Mouse (Mus musculus) heart, embryonic 15.5 days (tissue): ENCODE data around the gene Rexo2. TPM values are rescaled to one million over a fixed set of nuclear protein-coding genes. Genes with fewer than 3 reads are reported as not detected.
"Not testable (repeated sequence)": the region's sequence is repeated elsewhere in the genome, so short reads cannot be mapped to it uniquely, and the experiment has no call there.

Experiments used
- ATAC-seq: fragments of 200-750 bp; cut with Nextera tagmentation; replicated peaks from 2 replicates; pipeline ENCODE4 v1.8.0; 2017; ENCODE audit warnings: low read depth, moderate TSS enrichment; ENCODE audit not compliant: insufficient number of reproducible peaks, insufficient read depth, low FRiP score
- H3K27ac ChIP-seq: fragments of 300-500 bp; sonication (generic); 2 replicates; pipeline ENCODE4 v1.5.1; 2015; ENCODE audit warnings: mild to moderate bottlenecking, inconsistent platforms
- H3K27me3 ChIP-seq: fragments of 300-500 bp; sonication (generic); 2 replicates; pipeline ENCODE4 v1.6.1; 2015; ENCODE audit warnings: inconsistent platforms
- H3K36me3 ChIP-seq: fragments of 300-500 bp; sonication (generic); 2 replicates; pipeline ENCODE4 v1.6.1; 2015; ENCODE audit warnings: mild to moderate bottlenecking, inconsistent platforms
- H3K4me1 ChIP-seq: fragments of 300-500 bp; sonication (generic); replicated peaks from 2 replicates; pipeline ENCODE4 v1.6.1; 2015; ENCODE audit warnings: inconsistent platforms
- H3K4me2 ChIP-seq: fragments of 300-500 bp; sonication (generic); 2 replicates; pipeline ENCODE4 v1.6.1; 2015; ENCODE audit warnings: inconsistent platforms, mild to moderate bottlenecking, moderate library complexity
- H3K4me3 ChIP-seq: fragments of 300-500 bp; sonication (generic); 2 replicates; pipeline ENCODE4 v1.5.1; 2015; ENCODE audit warnings: mild to moderate bottlenecking, inconsistent platforms
- H3K9ac ChIP-seq: fragments of 300-500 bp; sonication (generic); 2 replicates; pipeline ENCODE4 v1.6.1; 2015; ENCODE audit warnings: mild to moderate bottlenecking, inconsistent platforms
- H3K9me3 ChIP-seq: fragments of 300-500 bp; sonication (generic); replicated peaks from 2 replicates; pipeline ENCODE4 v1.6.1; 2016; ENCODE audit warnings: inconsistent platforms
- WGBS: fragments of 180-500 bp; shearing (Covaris S2); methylation state at CpG from one replicate; pipeline ENCODE4 v1.1.7; 2015; ENCODE audit warnings: mixed read lengths; 5-methylcytosine and 5-hydroxymethylcytosine counted together
- polyA plus RNA-seq: library from polyadenylated mRNA; unstranded; fragments of >200 nt; fragmentation: Nextera tagmentation; extraction: Ambion mirVana; gene quantifications from 2 replicates; pipeline ENCODE4 v1.2.1, GENCODE M21; 2015

The Rexo2 gene
- polyA plus RNA-seq, result 96.6 and 98.7 TPM in 2 replicates

- WGBS, result 1% methylated on average over 49 of the region's 49 CpGs
- Histone ChIP-seq H3K4me2 (peak within 1 kb of the TSS; percentile 84), H3K9me3 (no peaks in the 10 kb centered on the region), H3K27me3 (no peaks in the 10 kb centered on the region), H3K9ac (peak within 1 kb of the TSS; percentile 70), H3K36me3 (peaks cover 6% of the 10 kb centered on the region), H3K4me3 (peak within 1 kb of the TSS; percentile 72), H3K4me1 (peaks cover 11% of the 10 kb centered on the region), H3K27ac (no peak within 1 kb of the TSS)
- peak; percentile 97 for ATAC-seq
Observed at GRCm38 (mm10) chr9:48480411-48481213, at the start of gene Rexo2. Rexo2 (minus strand) TSS chr9:48480623.

- no peaks in the 10 kb centered on the region for H3K27me3 ChIP-seq
- no peaks in the 10 kb centered on the region for H3K36me3 ChIP-seq
- no peak overlapping the region for H3K9ac ChIP-seq
- WGBS, result 82% methylated on average over 4 of the region's 4 CpGs
- no peak overlapping the region for H3K4me3 ChIP-seq
- H3K27ac ChIP-seq, result no peak overlapping the region
- no peaks in the 10 kb centered on the region for H3K9me3 ChIP-seq
- no peak overlapping the region for H3K4me2 ChIP-seq
- no peak for ATAC-seq
- no peaks in the 10 kb centered on the region for H3K4me1 ChIP-seq
Observed at GRCm38 (mm10) chr9:48526520-48526919, 46.1 kb upstream of the Rexo2 start.

- Histone ChIP-seq H3K27me3 (no peaks in the 10 kb centered on the region), H3K36me3 (no peaks in the 10 kb centered on the region), H3K4me2 (no peak overlapping the region), H3K9me3 (no peaks in the 10 kb centered on the region), H3K4me1 (no peaks in the 10 kb centered on the region), H3K4me3 (no peak overlapping the region), H3K9ac (no peak overlapping the region), H3K27ac (no peak overlapping the region)
- no peak for ATAC-seq
- 3% methylated on average over 1 of the region's 1 CpGs for WGBS
Observed at GRCm38 (mm10) chr9:48525566-48525965, 45.1 kb upstream of the Rexo2 start.

GRCm38 (mm10) chr9:48520405-48520804 is 40.0 kb upstream of the Rexo2 start:
- not testable (repeated sequence) for H3K4me3 ChIP-seq, H3K4me1 ChIP-seq, ATAC-seq, H3K27ac ChIP-seq, H3K27me3 ChIP-seq, H3K9ac ChIP-seq, H3K9me3 ChIP-seq, H3K4me2 ChIP-seq, H3K36me3 ChIP-seq
- 3% methylated on average over 5 of the region's 7 CpGs for WGBS

- WGBS, result 79% methylated on average over 19 of the region's 19 CpGs
- no peak overlapping the region for H3K9ac ChIP-seq
- no peaks in the 10 kb centered on the region for H3K36me3 ChIP-seq
- H3K27me3 ChIP-seq, result no peaks in the 10 kb centered on the region
- no peak for ATAC-seq
- H3K27ac ChIP-seq, result no peak overlapping the region
- H3K4me2 ChIP-seq, result no peak overlapping the region
- no peak overlapping the region for H3K4me3 ChIP-seq
- H3K4me1 ChIP-seq, result peaks cover 12% of the 10 kb centered on the region
- no peaks in the 10 kb centered on the region for H3K9me3 ChIP-seq
Observed at GRCm38 (mm10) chr9:48517372-48518130, 37.1 kb upstream of the Rexo2 start.

- no peaks in the 10 kb centered on the region for H3K9me3 ChIP-seq
- H3K9ac ChIP-seq, result no peak overlapping the region
- H3K4me1 ChIP-seq, result peaks cover 12% of the 10 kb centered on the region
- peak overlapping the region; percentile 76 for H3K27ac ChIP-seq
- no peak overlapping the region for H3K4me2 ChIP-seq
- no peaks in the 10 kb centered on the region for H3K36me3 ChIP-seq
- no peaks in the 10 kb centered on the region for H3K27me3 ChIP-seq
- WGBS, result 81% methylated on average over 11 of the region's 11 CpGs
- no peak overlapping the region for H3K4me3 ChIP-seq
- no peak for ATAC-seq
Observed at GRCm38 (mm10) chr9:48516615-48517371, 36.4 kb upstream of the Rexo2 start.

- Histone ChIP-seq H3K4me3 (no peak overlapping the region), H3K27ac (peak overlapping the region; percentile 76), H3K36me3 (no peaks in the 10 kb centered on the region), H3K27me3 (no peaks in the 10 kb centered on the region), H3K4me2 (no peak overlapping the region), H3K9ac (no peak overlapping the region), H3K4me1 (peaks cover 12% of the 10 kb centered on the region), H3K9me3 (no peaks in the 10 kb centered on the region)
- peak; percentile 92 for ATAC-seq
- 13% methylated on average over 1 of the region's 1 CpGs for WGBS
Observed at GRCm38 (mm10) chr9:48515332-48515731, 34.9 kb upstream of the Rexo2 start.

- WGBS, result 78% methylated on average over 5 of the region's 5 CpGs
- Histone ChIP-seq H3K4me3 (no peak overlapping the region), H3K27me3 (no peaks in the 10 kb centered on the region), H3K4me2 (no peak overlapping the region), H3K9ac (no peak overlapping the region), H3K36me3 (no peaks in the 10 kb centered on the region), H3K27ac (no peak overlapping the region), H3K4me1 (peaks cover 4% of the 10 kb centered on the region; the same call in 1 of the 2 replicates), H3K9me3 (no peaks in the 10 kb centered on the region)
- ATAC-seq, result no peak
Observed at GRCm38 (mm10) chr9:48510134-48510533, 29.7 kb upstream of the Rexo2 start.

- H3K4me3 ChIP-seq, result no peak overlapping the region
- no peaks in the 10 kb centered on the region for H3K36me3 ChIP-seq
- no peaks in the 10 kb centered on the region for H3K9me3 ChIP-seq
- no peak overlapping the region for H3K27ac ChIP-seq
- H3K4me2 ChIP-seq, result no peak overlapping the region
- H3K27me3 ChIP-seq, result peaks cover 7% of the 10 kb centered on the region; the same call in 1 of the 2 replicates
- no peak for ATAC-seq
- H3K9ac ChIP-seq, result no peak overlapping the region
- no peaks in the 10 kb centered on the region for H3K4me1 ChIP-seq
- WGBS, result 56% methylated on average over 8 of the region's 8 CpGs
Observed at GRCm38 (mm10) chr9:48504741-48505365, 24.4 kb upstream of the Rexo2 start.

- H3K36me3 ChIP-seq, result no peaks in the 10 kb centered on the region
- no peak for ATAC-seq
- H3K4me2 ChIP-seq, result no peak overlapping the region
- H3K27ac ChIP-seq, result no peak overlapping the region
- peaks cover 12% of the 10 kb centered on the region; the same call in 1 of the 2 replicates for H3K27me3 ChIP-seq
- 64% methylated on average over 2 of the region's 2 CpGs for WGBS
- no peaks in the 10 kb centered on the region for H3K9me3 ChIP-seq
- no peak overlapping the region for H3K4me3 ChIP-seq
- H3K9ac ChIP-seq, result no peak overlapping the region
- no peaks in the 10 kb centered on the region for H3K4me1 ChIP-seq
Observed at GRCm38 (mm10) chr9:48503001-48503400, 22.6 kb upstream of the Rexo2 start.

- H3K4me3 ChIP-seq, result no peak overlapping the region
- no peaks in the 10 kb centered on the region for H3K36me3 ChIP-seq
- no peak for ATAC-seq
- peaks cover under 1% of the 10 kb centered on the region; the same call in 1 of the 2 replicates for H3K4me1 ChIP-seq
- H3K9ac ChIP-seq, result no peak overlapping the region
- no peak overlapping the region for H3K4me2 ChIP-seq
- WGBS, result 77% methylated on average over 7 of the region's 7 CpGs
- H3K27me3 ChIP-seq, result peaks cover 12% of the 10 kb centered on the region; the same call in 1 of the 2 replicates
- no peak overlapping the region for H3K27ac ChIP-seq
- no peaks in the 10 kb centered on the region for H3K9me3 ChIP-seq
Observed at GRCm38 (mm10) chr9:48501192-48501591, 20.8 kb upstream of the Rexo2 start.
